Mouse (Mus musculus) cerebellum, adult (tissue): ENCODE measurements around the gene Cd34.

Experiments used
- ATAC-seq: cut with Nextera tagmentation; 2 replicates; pipeline ENCODE4 v1.9.2; 2017; ENCODE audit warnings: mild to moderate bottlenecking, moderate library complexity, mixed read lengths; ENCODE audit not compliant: insufficient number of reproducible peaks, low FRiP score, low TSS enrichment

Cd34 gene

DNA sequence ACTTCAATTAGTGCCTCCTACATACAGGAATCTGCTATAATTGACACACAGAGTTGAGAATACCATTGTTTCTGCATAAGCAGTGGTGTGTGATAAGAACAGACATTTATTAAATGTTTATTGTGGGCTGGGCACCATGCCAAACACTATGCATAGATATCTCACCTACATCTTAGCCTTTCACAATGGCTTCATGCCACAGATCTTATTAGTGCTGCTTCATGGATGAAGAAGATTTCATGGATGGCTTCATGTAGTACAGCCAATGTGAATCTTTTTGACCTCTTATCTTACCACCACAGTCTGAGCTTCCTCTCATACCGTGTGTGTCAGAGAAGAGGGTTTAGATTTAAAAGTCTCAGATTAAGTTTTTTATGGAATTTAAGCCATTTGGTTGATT is 65.6 kb downstream of the Cd34 start:
- ATAC-seq, result no peak

DNA sequence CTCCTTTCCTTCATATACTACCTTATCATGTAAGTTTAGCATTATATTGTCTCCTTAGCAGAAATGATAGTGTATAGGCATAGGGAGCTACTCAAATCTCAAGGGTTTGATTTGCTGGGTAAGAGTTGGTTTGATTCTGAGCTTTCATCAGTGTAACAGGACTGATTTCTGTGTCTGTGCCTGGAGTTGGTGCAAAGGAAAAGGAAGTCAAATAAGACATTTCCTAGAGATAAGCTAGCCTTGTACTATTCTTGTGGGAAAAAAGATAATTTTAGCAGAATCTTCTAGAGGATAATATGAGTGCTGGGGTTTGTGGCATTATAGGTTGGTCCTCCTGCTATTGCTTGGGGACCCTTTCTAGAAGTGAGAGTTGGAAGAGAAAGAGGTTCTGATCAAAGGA is 67.6 kb downstream of the Cd34 start:
- ATAC-seq, result no peak
